Mouse (Mus musculus): ENCODE results near the gene Rsl24d1.
"Not testable (repeated sequence)": the region's sequence is repeated elsewhere in the genome, so short reads cannot be mapped to it uniquely, and the experiment has no call there.

DNA sequence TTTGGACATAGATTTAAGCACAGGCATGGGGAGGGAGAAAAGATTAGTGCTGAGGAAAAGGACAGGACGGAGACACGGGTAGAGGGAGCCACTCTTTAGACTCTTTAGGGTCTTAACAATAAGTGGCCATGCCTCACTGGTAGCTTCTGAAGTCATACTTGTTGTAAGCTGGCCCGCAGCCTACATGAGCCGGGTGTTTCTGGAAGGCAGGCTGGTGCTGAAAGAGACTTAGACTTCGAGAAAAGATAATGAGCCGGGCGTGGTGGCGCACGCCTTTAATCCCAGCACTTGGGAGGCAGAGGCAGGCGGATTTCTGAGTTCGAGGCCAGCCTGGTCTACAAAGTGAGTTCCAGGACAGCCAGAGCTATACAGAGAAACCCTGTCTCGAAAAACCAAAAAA, 33.9 kb upstream of the Rsl24d1 start:
- TF ChIP-seq GATA1 (IDR thresholded peaks at IDR 0.05; ENCODE audit: borderline replicate concordance, low read length); FLI1 (IDR thresholded peaks at IDR 0.05; ENCODE audit: low read length): not testable (repeated sequence)
